Mouse (Mus musculus) liver, postnatal 0 days (tissue): Measurements from ENCODE around the gene Dhx30.

Source experiments
- CTCF ChIP-seq: sonication (generic); IDR thresholded peaks from 2 replicates; pipeline ENCODE4 v1.5.1; 2016; ENCODE audit warnings: antibody characterized with exemption, low read depth
- EP300 ChIP-seq: IDR thresholded peaks from 2 replicates; pipeline ENCODE4 v1.6.1; 2016; ENCODE audit warnings: antibody characterized with exemption, low read depth, mild to moderate bottlenecking

- TF ChIP-seq CTCF, result no peak
- no peak for TF ChIP-seq EP300
These were observed 19.8 kb downstream of the Dhx30 start for GRCm38 (mm10) chr9:110097791-110098190.
